Mouse (Mus musculus) embryonic facial prominence, embryonic 11.5 days (tissue): Measurements from ENCODE around the gene Dnal4. TPM values are rescaled to one million over a fixed set of nuclear protein-coding genes. Genes with fewer than 3 reads are reported as not detected.
A peak's percentile ranks its signal among the peaks of the same experiment; 100 is the strongest.

Experiments used
- ATAC-seq: fragments of 200-750 bp; cut with Nextera tagmentation; replicated peaks from 2 replicates; pipeline ENCODE4 v1.8.0; 2017; ENCODE audit warnings: low read depth; ENCODE audit not compliant: insufficient number of reproducible peaks, low FRiP score, low TSS enrichment
- DNase-seq: peaks from one replicate; pipeline ENCODE4 v3.0.0-alpha.2; 2015; ENCODE audit warnings: low spot score
- H3K27ac ChIP-seq: fragments of 300-500 bp; sonication (generic); replicated peaks from 2 replicates; pipeline ENCODE4 v1.5.1; 2014; ENCODE audit warnings: mild to moderate bottlenecking, low read depth, low read length, control low read depth
- H3K27me3 ChIP-seq: fragments of 300-500 bp; sonication (generic); 2 replicates; pipeline ENCODE4 v1.6.1; 2014; ENCODE audit warnings: mild to moderate bottlenecking, low read length, moderate library complexity, mixed read lengths; ENCODE audit not compliant: control insufficient read depth, insufficient read depth
- H3K36me3 ChIP-seq: fragments of 300-500 bp; sonication (generic); replicated peaks from 2 replicates; pipeline ENCODE4 v1.6.1; 2014; ENCODE audit warnings: low read depth, mild to moderate bottlenecking, low read length, moderate library complexity, mixed read lengths; ENCODE audit not compliant: control insufficient read depth, insufficient read depth
- H3K4me1 ChIP-seq: fragments of 300-500 bp; sonication (generic); 2 replicates; pipeline ENCODE4 v1.6.1; 2014; ENCODE audit warnings: low read length, mixed read lengths; ENCODE audit not compliant: control insufficient read depth, insufficient read depth
- H3K4me2 ChIP-seq: fragments of 300-500 bp; sonication (generic); 2 replicates; pipeline ENCODE4 v1.6.1; 2014; ENCODE audit warnings: low read depth, mild to moderate bottlenecking, control low read depth, low read length, moderate library complexity
- H3K4me3 ChIP-seq: fragments of 300-500 bp; sonication (generic); 2 replicates; pipeline ENCODE4 v1.5.1; 2014; ENCODE audit warnings: low read depth, low read length, control low read depth
- H3K9ac ChIP-seq: fragments of 300-500 bp; sonication (generic); replicated peaks from 2 replicates; pipeline ENCODE4 v1.6.1; 2014; ENCODE audit warnings: mild to moderate bottlenecking, control low read depth, low read length
- H3K9me3 ChIP-seq: fragments of 300-500 bp; sonication (generic); replicated peaks from 2 replicates; pipeline ENCODE4 v1.6.1; 2016; ENCODE audit warnings: mild to moderate bottlenecking, low read length, inconsistent platforms, mixed read lengths; ENCODE audit not compliant: control insufficient read depth
- WGBS: fragments of 180-500 bp; shearing (Covaris S2); extraction: QIAGEN DNeasy Blood & Tissue Kit; methylation state at CpG from one replicate; pipeline ENCODE4 v1.1.7; 2014; 5-methylcytosine and 5-hydroxymethylcytosine counted together
- polyA plus RNA-seq: library from polyadenylated mRNA; unstranded; fragments of >200 nt; fragmentation: Nextera tagmentation; extraction: Ambion mirVana; gene quantifications from 2 replicates; pipeline ENCODE4 v1.2.1, GENCODE M21; 2014

Dnal4 gene
- 61.6 and 64.2 TPM in 2 replicates for polyA plus RNA-seq

GRCm38 (mm10) chr15:79777749-79778148 lies at the start of gene Dnal4:
Gene Dnal4 (minus strand): TSS chr15:79777849.
- no peaks in the 10 kb centered on the region for H3K27me3 ChIP-seq
- no peak for ATAC-seq
- H3K27ac ChIP-seq: no peak within 1 kb of the TSS

GRCm38 (mm10) chr15:79827061-79827777 lies 49.6 kb upstream of the Dnal4 start:
- Histone ChIP-seq H3K9ac (no peak overlapping the region), H3K4me3 (no peak overlapping the region), H3K9me3 (no peaks in the 10 kb centered on the region), H3K4me2 (no peak overlapping the region; the same call in 1 of the 2 replicates), H3K4me1 (0 out of 2 replicates have a peak, but pooled peaks cover 3% of the 10 kb centered on the region), H3K36me3 (peaks cover 6% of the 10 kb centered on the region), H3K27ac (no peak overlapping the region), H3K27me3 (no peaks in the 10 kb centered on the region)
- 88% methylated on average over 14 of the region's 14 CpGs for WGBS
- DNase-seq (no peak), ATAC-seq (no peak)

More at GRCm38 (mm10) chr15:79777749-79778148, at the start of gene Dnal4:
- Histone ChIP-seq H3K4me3 (no peak within 1 kb of the TSS), H3K9ac (no peak within 1 kb of the TSS), H3K4me1 (no peaks in the 10 kb centered on the region), H3K4me2 (no peak within 1 kb of the TSS), H3K36me3 (no peaks in the 10 kb centered on the region), H3K9me3 (no peaks in the 10 kb centered on the region)
- DNase-seq: no peak

DNA sequence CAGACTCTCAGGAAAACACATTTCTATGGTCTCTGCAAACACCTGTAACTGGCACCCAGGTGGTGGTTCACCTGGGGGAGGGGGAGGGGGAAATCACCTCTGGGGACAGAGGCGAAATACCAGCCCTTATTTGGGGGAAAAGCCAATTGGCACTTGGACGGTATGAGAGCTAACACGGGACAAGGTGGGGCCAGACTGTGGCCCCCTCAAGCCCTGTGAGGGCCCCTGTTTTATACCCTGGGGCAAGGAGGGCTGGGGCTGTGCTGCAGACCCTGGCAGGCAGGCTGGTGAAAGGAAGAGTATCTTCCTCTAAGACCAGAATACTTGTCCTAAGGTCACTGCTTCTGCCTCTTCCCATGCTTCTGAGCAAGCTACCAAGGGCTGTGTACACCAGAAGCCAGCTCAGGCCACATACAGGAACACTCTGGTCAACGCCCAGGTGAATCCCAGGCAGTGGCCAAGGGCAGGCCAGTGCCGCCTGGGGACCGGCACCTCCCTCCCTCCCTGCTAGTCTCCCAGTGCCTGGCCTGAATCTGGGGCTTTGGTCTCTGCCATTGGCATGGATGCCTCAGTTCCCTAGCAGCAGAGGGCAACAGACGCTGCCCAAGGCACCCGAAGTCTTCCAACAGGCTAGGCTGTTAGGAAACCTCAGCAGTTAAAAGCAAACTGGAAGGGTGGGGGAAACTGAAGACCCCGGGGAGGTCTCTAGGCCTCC lies 48.7 kb upstream of the Dnal4 start:
- Histone ChIP-seq H3K4me3 (no peak overlapping the region), H3K4me1 (no peaks in the 10 kb centered on the region), H3K4me2 (no peak overlapping the region), H3K27ac (no peak overlapping the region), H3K9ac (no peak overlapping the region), H3K27me3 (no peaks in the 10 kb centered on the region), H3K36me3 (peaks cover 6% of the 10 kb centered on the region), H3K9me3 (no peaks in the 10 kb centered on the region)
- 78% methylated on average over 9 of the region's 9 CpGs for WGBS
- ATAC-seq (no peak), DNase-seq (no peak)

DNA sequence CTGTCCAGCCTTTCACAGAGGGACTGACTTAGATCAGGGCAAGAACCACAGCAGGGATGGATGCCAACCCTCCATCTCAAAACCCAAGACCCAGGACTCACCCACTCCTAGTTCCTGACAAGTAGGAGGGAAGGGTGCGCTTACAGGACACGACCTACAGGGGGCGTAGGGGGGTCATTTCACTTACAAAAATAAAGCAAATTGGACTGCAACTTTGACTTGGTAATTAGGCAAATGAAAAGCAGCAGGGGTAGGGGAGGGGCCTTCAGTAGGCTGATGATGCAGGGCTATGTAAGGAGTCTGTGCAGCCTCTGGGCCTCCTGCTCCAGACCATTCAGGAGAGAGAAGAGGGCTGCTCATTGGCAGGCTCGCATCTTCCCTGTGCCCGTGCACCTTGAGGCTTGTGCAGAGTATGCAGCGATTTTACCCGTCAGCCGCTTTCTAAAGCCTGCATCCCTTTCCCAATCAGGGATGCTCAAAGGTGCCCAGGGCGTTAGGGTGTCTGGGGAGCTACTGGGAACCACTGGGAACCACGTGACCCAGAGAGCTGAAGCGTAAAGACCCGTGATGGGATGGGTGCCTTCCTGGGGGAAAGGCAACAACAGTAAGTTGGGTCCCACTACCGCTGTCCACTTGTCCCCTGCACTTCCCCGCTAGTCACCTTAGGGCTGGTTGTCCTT lies 47.6 kb upstream of the Dnal4 start:
- H3K9me3 ChIP-seq: no peaks in the 10 kb centered on the region
- 55% methylated on average over 14 of the region's 14 CpGs for whole genome bisulfite sequencing
- no peak overlapping the region for H3K27ac ChIP-seq
- DNase-seq (peak; percentile 66), ATAC-seq (no peak)
- H3K4me2 ChIP-seq: no peak overlapping the region
- no peaks in the 10 kb centered on the region for H3K27me3 ChIP-seq
- H3K9ac ChIP-seq: no peak overlapping the region
- H3K36me3 ChIP-seq: peaks cover 6% of the 10 kb centered on the region
- H3K4me1 ChIP-seq: no peaks in the 10 kb centered on the region
- H3K4me3 ChIP-seq: no peak overlapping the region

- no peak for DNase-seq
- no peak for ATAC-seq
- no peaks in the 10 kb centered on the region for H3K9me3 ChIP-seq
- no peak overlapping the region for H3K4me3 ChIP-seq
- WGBS: 72% methylated on average over 19 of the region's 19 CpGs
- H3K9ac ChIP-seq: no peak overlapping the region
- no peaks in the 10 kb centered on the region for H3K4me1 ChIP-seq
- H3K27me3 ChIP-seq: no peaks in the 10 kb centered on the region
- H3K36me3 ChIP-seq: peaks cover 6% of the 10 kb centered on the region
- H3K4me2 ChIP-seq: no peak overlapping the region
- no peak overlapping the region for H3K27ac ChIP-seq
Observed at GRCm38 (mm10) chr15:79823588-79824280, 46.1 kb upstream of the Dnal4 start.

GRCm38 (mm10) chr15:79822265-79823199 lies 44.9 kb upstream of the Dnal4 start:
- Histone ChIP-seq H3K4me3 (no peak overlapping the region), H3K9me3 (no peaks in the 10 kb centered on the region), H3K9ac (no peak overlapping the region), H3K36me3 (peaks cover 2% of the 10 kb centered on the region), H3K4me1 (no peaks in the 10 kb centered on the region), H3K27me3 (no peaks in the 10 kb centered on the region), H3K27ac (no peak overlapping the region), H3K4me2 (no peak overlapping the region)
- no peak for DNase-seq
- WGBS: 62% methylated on average over 13 of the region's 13 CpGs
- ATAC-seq: no peak

- no peak overlapping the region for H3K4me2 ChIP-seq
- H3K4me1 ChIP-seq: no peaks in the 10 kb centered on the region
- no peak overlapping the region for H3K9ac ChIP-seq
- DNase-seq (no peak), ATAC-seq (no peak)
- no peaks in the 10 kb centered on the region for H3K9me3 ChIP-seq
- H3K27ac ChIP-seq: no peak overlapping the region
- no peaks in the 10 kb centered on the region for H3K36me3 ChIP-seq
- 89% methylated on average over 4 of the region's 4 CpGs for WGBS
- no peaks in the 10 kb centered on the region for H3K27me3 ChIP-seq
- no peak overlapping the region for H3K4me3 ChIP-seq
Observed at GRCm38 (mm10) chr15:79818325-79818724, 40.7 kb upstream of the Dnal4 start.
